ENCODE assay signal across 16 mouse cellular contexts in genomic region chr9:112014796-112015195, GRCm38 (mm10).
"Had no signal": no experiment of that assay in that cellular context is flagged by ENCODE, and none has a peak within 500 bp of the region (broad histone marks: within the 10 kb centered on the region; RNA-seq: fewer than 3 reads in every experiment).

No protein-coding gene starts in this region.

- H3K27ac ChIP-seq: kidney, postnatal 0 days; layer of hippocampus, adult 2 months; lung, embryonic 15.5 days; midbrain, embryonic 12.5 days; neural tube, embryonic 13.5 days; stomach, embryonic 15.5 days had no signal

- H3K4me3 ChIP-seq: layer of hippocampus, adult 2 months; lung, embryonic 15.5 days; midbrain, embryonic 12.5 days; neural tube, embryonic 13.5 days; stomach, embryonic 15.5 days had no signal

- H3K27me3 ChIP-seq: lung, embryonic 15.5 days; midbrain, embryonic 12.5 days; neural tube, embryonic 13.5 days; stomach, embryonic 15.5 days had no signal

- H3K9me3 ChIP-seq: lung, embryonic 15.5 days; midbrain, embryonic 12.5 days; neural tube, embryonic 13.5 days; stomach, embryonic 15.5 days had no signal

- H3K4me1 ChIP-seq: lung, embryonic 15.5 days; midbrain, embryonic 12.5 days; neural tube, embryonic 13.5 days; stomach, embryonic 15.5 days had no signal

- H3K4me2 ChIP-seq: liver, embryonic 11.5 days; lung, embryonic 15.5 days; midbrain, embryonic 12.5 days; neural tube, embryonic 13.5 days; stomach, embryonic 15.5 days had no signal

- H3K9ac ChIP-seq: lung, embryonic 15.5 days; midbrain, embryonic 12.5 days; neural tube, embryonic 13.5 days; stomach, embryonic 15.5 days had no signal

- H3K36me3 ChIP-seq: lung, embryonic 15.5 days; midbrain, embryonic 12.5 days; neural tube, embryonic 13.5 days; stomach, embryonic 15.5 days had no signal

- DNase-seq: kidney, adult 11 months; kidney, adult 9 months; kidney, postnatal 36 days; lung, postnatal 36 days; retina, postnatal 1 day; right cerebral cortex, postnatal 4 days; spleen, adult 18-20 months; thymus, adult 2 months; thymus, postnatal 25 days had no signal
